Mouse (Mus musculus) midbrain, embryonic 14.5 days (tissue): ENCODE data around the gene Slc17a9. TPM values are rescaled to one million over a fixed set of nuclear protein-coding genes. Genes with fewer than 3 reads are reported as not detected.

Experiments
- ATAC-seq: fragments of 200-750 bp; cut with Nextera tagmentation; 2 replicates; pipeline ENCODE4 v1.8.0; 2017; ENCODE audit warnings: moderate number of reproducible peaks, moderate library complexity; ENCODE audit not compliant: low FRiP score, low TSS enrichment
- DNase-seq: peaks from one replicate; pipeline ENCODE4 v3.0.0-alpha.2; 2015
- H3K27ac ChIP-seq: fragments of 300-500 bp; sonication (generic); replicated peaks from 2 replicates; pipeline ENCODE4 v1.5.1; 2014; ENCODE audit warnings: mild to moderate bottlenecking, low read depth, low read length, moderate library complexity
- H3K27me3 ChIP-seq: fragments of 300-500 bp; sonication (generic); 2 replicates; pipeline ENCODE4 v1.6.1; 2014; ENCODE audit warnings: low read length, control low read depth, mixed read lengths; ENCODE audit not compliant: control insufficient read depth, insufficient read depth
- H3K36me3 ChIP-seq: fragments of 300-500 bp; sonication (generic); 2 replicates; pipeline ENCODE4 v1.6.1; 2014; ENCODE audit warnings: low read length, control low read depth; ENCODE audit not compliant: control insufficient read depth, insufficient read depth
- H3K4me1 ChIP-seq: fragments of 300-500 bp; sonication (generic); 2 replicates; pipeline ENCODE4 v1.6.1; 2014; ENCODE audit warnings: mild to moderate bottlenecking, antibody characterized with exemption, low read length, control low read depth; ENCODE audit not compliant: control insufficient read depth, insufficient read depth
- H3K4me2 ChIP-seq: fragments of 300-500 bp; sonication (generic); 2 replicates; pipeline ENCODE4 v1.6.1; 2014; ENCODE audit warnings: mild to moderate bottlenecking, low read length, moderate library complexity
- H3K4me3 ChIP-seq: fragments of 300-500 bp; sonication (generic); replicated peaks from 2 replicates; pipeline ENCODE4 v1.5.1; 2014; ENCODE audit warnings: low read depth, low read length
- H3K9ac ChIP-seq: fragments of 300-500 bp; sonication (generic); replicated peaks from 2 replicates; pipeline ENCODE4 v1.6.1; 2014; ENCODE audit warnings: mild to moderate bottlenecking, low read length, moderate library complexity
- H3K9me3 ChIP-seq: fragments of 300-500 bp; sonication (generic); 2 replicates; pipeline ENCODE4 v1.6.1; 2016; ENCODE audit warnings: low read length, control low read depth, mixed read lengths; ENCODE audit not compliant: control insufficient read depth
- WGBS: fragments of 180-500 bp; shearing (Covaris S2); extraction: QIAGEN DNeasy Blood & Tissue Kit; methylation state at CpG from one replicate; pipeline ENCODE4 v1.1.7; 2014; 5-methylcytosine and 5-hydroxymethylcytosine counted together
- polyA plus RNA-seq: library from polyadenylated mRNA; unstranded; fragments of >200 nt; fragmentation: Nextera tagmentation; extraction: Ambion mirVana; gene quantifications from 2 replicates; pipeline ENCODE4 v1.2.1, GENCODE M21; 2014

Gene Slc17a9
- polyA plus RNA-seq, 1 experiment from 2014 or later = 0.12 TPM

GRCm38 (mm10) chr2:180756786-180757185 is 31.7 kb downstream of the Slc17a9 start:
- no peak overlapping the region for H3K4me2 ChIP-seq
- no peaks in the 10 kb centered on the region for H3K27me3 ChIP-seq
- WGBS = 18% methylated on average over 2 of the region's 2 CpGs
- H3K9me3 ChIP-seq = no peaks in the 10 kb centered on the region; the same call in 1 of the 2 replicates
- no peak overlapping the region for H3K27ac ChIP-seq
- H3K4me1 ChIP-seq = peaks cover 26% of the 10 kb centered on the region
- no peak overlapping the region for H3K4me3 ChIP-seq
- no peaks in the 10 kb centered on the region for H3K36me3 ChIP-seq
- no peak for DNase-seq
- no peak overlapping the region for H3K9ac ChIP-seq
- ATAC-seq = no peak

GRCm38 (mm10) chr2:180758513-180759263 is 33.6 kb downstream of the Slc17a9 start:
- peak; percentile 76 for ATAC-seq
- 16% methylated on average over 15 of the region's 15 CpGs for WGBS
- no peak overlapping the region for H3K9ac ChIP-seq

GRCm38 (mm10) chr2:180764986-180765385 is 39.9 kb downstream of the Slc17a9 start:
- ATAC-seq (no peak; the same call in 1 of the 2 replicates), DNase-seq (peak; percentile 44)
- Histone ChIP-seq H3K9ac (no peak overlapping the region), H3K4me1 (0 out of 2 replicates have a peak, but pooled peaks cover 3% of the 10 kb centered on the region), H3K4me2 (no peak overlapping the region), H3K9me3 (no peaks in the 10 kb centered on the region), H3K4me3 (no peak overlapping the region), H3K27me3 (no peaks in the 10 kb centered on the region), H3K36me3 (no peaks in the 10 kb centered on the region), H3K27ac (no peak overlapping the region)
- 37% methylated on average over 11 of the region's 11 CpGs for WGBS

More at GRCm38 (mm10) chr2:180758513-180759263, 33.6 kb downstream of the Slc17a9 start:
- H3K9me3 ChIP-seq = no peaks in the 10 kb centered on the region
- peak overlapping the region; percentile 16; the same call in 1 of the 2 replicates for H3K4me2 ChIP-seq
- no peak overlapping the region for H3K4me3 ChIP-seq
- peak; percentile 72 for DNase-seq
- H3K27me3 ChIP-seq = no peaks in the 10 kb centered on the region
- no peaks in the 10 kb centered on the region for H3K36me3 ChIP-seq
- peaks cover 26% of the 10 kb centered on the region for H3K4me1 ChIP-seq
- peak overlapping the region; percentile 69 for H3K27ac ChIP-seq

GRCm38 (mm10) chr2:180765713-180766112 is 40.6 kb downstream of the Slc17a9 start:
- Histone ChIP-seq H3K9ac (no peak overlapping the region), H3K4me1 (0 out of 2 replicates have a peak, but pooled peaks cover 5% of the 10 kb centered on the region), H3K4me2 (no peak overlapping the region), H3K27me3 (no peaks in the 10 kb centered on the region), H3K36me3 (no peaks in the 10 kb centered on the region), H3K27ac (no peak overlapping the region; the same call in 1 of the 2 replicates), H3K4me3 (no peak overlapping the region), H3K9me3 (no peaks in the 10 kb centered on the region)
- no peak for ATAC-seq
- DNase-seq = no peak
- 74% methylated on average over 7 of the region's 7 CpGs for WGBS

- Histone ChIP-seq H3K36me3 (no peaks in the 10 kb centered on the region), H3K27ac (no peak overlapping the region), H3K9me3 (no peaks in the 10 kb centered on the region), H3K4me2 (peak overlapping the region; percentile 55), H3K4me3 (peak overlapping the region; percentile 37), H3K4me1 (0 out of 2 replicates have a peak, but pooled peaks cover 3% of the 10 kb centered on the region), H3K9ac (no peak overlapping the region), H3K27me3 (peaks cover 68% of the 10 kb centered on the region)
- WGBS = 1% methylated on average over 12 of the region's 12 CpGs
- ATAC-seq = no peak
- DNase-seq = no peak
These were observed 50.2 kb downstream of the Slc17a9 start for GRCm38 (mm10) chr2:180775223-180775622.

- no peaks in the 10 kb centered on the region for H3K9me3 ChIP-seq
- peak overlapping the region; percentile 45; the same call in 1 of the 2 replicates for H3K27ac ChIP-seq
- peaks cover 68% of the 10 kb centered on the region for H3K27me3 ChIP-seq
- 3% methylated on average over 15 of the region's 15 CpGs for WGBS
- peak overlapping the region; percentile 37 for H3K4me3 ChIP-seq
- H3K4me1 ChIP-seq = 0 out of 2 replicates have a peak, but pooled peaks cover 1% of the 10 kb centered on the region
- DNase-seq (no peak), ATAC-seq (no peak)
- H3K36me3 ChIP-seq = no peaks in the 10 kb centered on the region
- peak overlapping the region; percentile 55 for H3K4me2 ChIP-seq
- peak overlapping the region; percentile 34; the same call in 1 of the 2 replicates for H3K9ac ChIP-seq
These were observed 50.6 kb downstream of the Slc17a9 start for GRCm38 (mm10) chr2:180775641-180776040.

GRCm38 (mm10) chr2:180776793-180777192 is 51.7 kb downstream of the Slc17a9 start, which contains the start of gene Bhlhe23:
Gene Bhlhe23, minus strand, starts transcription at chr2:180776900.
- H3K9ac ChIP-seq = peak within 1 kb of the TSS; percentile 34; the same call in 1 of the 2 replicates
- H3K27me3 ChIP-seq = peaks cover 67% of the 10 kb centered on the region
- DNase-seq (peak; percentile 56), ATAC-seq (no peak)
- H3K4me2 ChIP-seq = peak within 1 kb of the TSS; percentile 55
- peak within 1 kb of the TSS; percentile 45 for H3K27ac ChIP-seq
- H3K4me3 ChIP-seq = peak within 1 kb of the TSS; percentile 37
- H3K36me3 ChIP-seq = no peaks in the 10 kb centered on the region
- WGBS = under 1% methylated on average over 28 of the region's 28 CpGs
- H3K9me3 ChIP-seq = no peaks in the 10 kb centered on the region
- no peaks in the 10 kb centered on the region for H3K4me1 ChIP-seq

- DNase-seq (peak; percentile 92), ATAC-seq (peak; percentile 24; the same call in 1 of the 2 replicates)
- Histone ChIP-seq H3K36me3 (no peaks in the 10 kb centered on the region), H3K4me1 (no peaks in the 10 kb centered on the region), H3K4me3 (no peak overlapping the region), H3K9me3 (no peaks in the 10 kb centered on the region), H3K9ac (no peak overlapping the region), H3K27me3 (peaks cover 43% of the 10 kb centered on the region), H3K4me2 (no peak overlapping the region), H3K27ac (no peak overlapping the region)
- 25% methylated on average over 12 of the region's 12 CpGs for WGBS
These were observed 54.4 kb downstream of the Slc17a9 start for GRCm38 (mm10) chr2:180779226-180780104.
